Mouse (Mus musculus) fat pad, adult 2 months (tissue): Measurements from ENCODE around the gene Ltk.
"Not testable (repeated sequence)": the region's sequence is repeated elsewhere in the genome, so short reads cannot be mapped to it uniquely, and the experiment has no call there.

Experiments used
- DNase-seq: peaks from one replicate; pipeline ENCODE4 v3.0.0-alpha.2; 2011; ENCODE audit warnings: low read depth, low spot score; ENCODE audit errors: extremely low read depth

The Ltk gene

DNA sequence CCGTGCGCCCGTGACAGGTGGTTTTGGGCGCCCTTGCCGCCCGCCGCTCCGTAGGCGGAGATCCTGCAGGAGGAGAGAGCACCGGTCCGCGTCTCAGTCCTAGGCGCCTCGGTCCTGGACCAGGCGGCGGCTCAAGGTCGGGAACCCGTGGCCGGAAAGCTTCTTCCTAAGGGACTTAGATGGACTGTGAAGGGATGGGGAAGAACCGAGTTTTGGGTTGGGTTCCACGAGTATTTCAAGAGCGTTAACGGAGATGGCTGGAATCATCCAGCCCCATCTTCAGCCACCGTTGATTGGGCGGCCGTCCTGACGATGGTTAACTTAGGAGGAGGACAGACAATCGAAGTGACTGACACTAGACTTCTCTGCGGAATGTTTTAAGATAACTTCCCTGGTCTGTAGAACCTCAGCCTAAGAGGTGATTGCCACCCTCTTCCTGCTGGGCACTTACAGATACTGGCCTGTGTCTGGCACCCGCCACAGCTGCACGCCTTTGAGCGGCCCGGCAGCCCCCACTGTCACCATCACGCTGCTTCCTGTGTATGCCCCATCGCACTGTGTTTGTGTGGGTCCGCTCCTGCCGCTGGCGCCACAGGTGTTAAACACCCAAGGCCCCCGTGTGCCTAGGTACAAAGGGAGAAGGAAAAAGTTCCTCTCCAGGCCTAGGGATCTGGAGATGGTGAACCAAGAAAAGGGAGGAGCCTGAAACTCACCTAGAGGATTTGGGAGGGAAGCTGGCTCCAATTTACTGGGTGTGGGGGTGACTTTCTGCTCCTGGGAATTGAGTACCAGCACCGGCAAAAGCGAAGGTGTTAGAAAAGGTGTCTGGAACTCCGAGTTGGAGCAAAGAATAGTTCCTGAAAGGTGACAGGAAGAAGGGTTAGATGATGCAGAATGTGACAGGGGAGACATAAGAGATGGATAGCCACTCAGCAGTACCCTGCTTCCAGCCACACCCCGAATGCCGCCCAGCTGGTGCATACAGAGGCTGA, 1.1 kb downstream of the Ltk start:
- no peak for DNase-seq

DNA sequence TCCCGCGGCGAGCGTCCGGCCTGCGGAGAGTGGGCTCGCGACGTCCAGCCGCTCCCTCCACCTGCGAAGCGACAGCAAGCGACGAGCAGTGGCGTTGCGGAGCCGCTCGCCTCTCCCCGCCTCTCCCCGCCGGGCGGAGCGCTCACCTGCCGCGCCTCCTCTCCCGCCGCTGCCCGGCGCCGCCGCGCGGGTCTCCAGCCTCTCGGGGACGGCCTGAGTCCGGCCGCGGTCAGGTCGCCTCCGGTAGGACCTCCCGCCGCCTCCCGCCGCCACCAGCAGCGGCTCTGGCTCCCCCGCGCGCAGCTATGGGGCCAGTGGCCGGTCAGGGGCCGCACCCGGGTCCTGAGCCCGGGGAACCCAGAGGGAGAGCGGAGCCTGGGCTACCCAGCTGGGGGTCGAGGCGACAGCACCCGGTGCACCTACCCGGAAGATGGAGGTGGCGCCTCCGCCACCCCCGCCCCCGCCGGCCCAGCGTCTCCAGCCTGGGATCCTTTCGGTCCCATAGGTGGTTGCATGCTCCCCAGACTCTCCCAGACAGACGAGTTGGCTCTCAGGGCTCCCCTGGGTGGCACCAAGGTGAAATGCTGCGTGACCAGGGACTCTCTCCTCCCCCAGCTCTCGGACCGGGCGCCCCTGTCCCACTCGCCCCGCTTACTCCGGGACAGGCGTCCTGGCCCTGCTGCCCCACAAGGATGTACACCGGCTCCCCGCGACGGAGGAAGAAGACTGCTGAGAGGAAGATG, 2.0 kb downstream of the Ltk start:
- DNase-seq = no peak

- no peak for DNase-seq
Observed at GRCm38 (mm10) chr2:119757601-119758100, 2.6 kb downstream of the Ltk start.

- no peak for DNase-seq
Observed at GRCm38 (mm10) chr2:119749260-119749659, 11.0 kb downstream of the Ltk start.

DNA sequence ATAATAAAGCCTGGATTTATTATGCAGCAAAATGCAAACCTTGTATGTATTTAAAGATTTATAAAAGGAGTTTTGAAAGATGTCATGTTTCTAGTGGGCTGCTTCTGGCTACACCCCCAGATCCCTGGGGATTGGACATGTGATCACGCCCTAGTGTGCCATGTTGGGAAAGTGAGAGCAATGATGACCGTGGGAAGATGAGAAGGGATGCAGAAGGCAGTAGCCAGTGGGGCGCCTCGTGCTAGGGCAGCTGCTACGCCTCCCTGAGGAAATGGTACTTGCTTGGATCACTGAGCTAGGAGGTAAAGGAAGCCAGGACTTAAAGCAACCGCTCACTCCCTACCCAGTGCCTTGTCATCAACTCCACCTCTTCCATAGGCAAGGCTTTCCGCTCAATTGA, 12.7 kb downstream of the Ltk start:
- DNase-seq = no peak

- no peak for DNase-seq
Observed at GRCm38 (mm10) chr2:119745281-119745680, 14.9 kb downstream of the Ltk start.

DNA sequence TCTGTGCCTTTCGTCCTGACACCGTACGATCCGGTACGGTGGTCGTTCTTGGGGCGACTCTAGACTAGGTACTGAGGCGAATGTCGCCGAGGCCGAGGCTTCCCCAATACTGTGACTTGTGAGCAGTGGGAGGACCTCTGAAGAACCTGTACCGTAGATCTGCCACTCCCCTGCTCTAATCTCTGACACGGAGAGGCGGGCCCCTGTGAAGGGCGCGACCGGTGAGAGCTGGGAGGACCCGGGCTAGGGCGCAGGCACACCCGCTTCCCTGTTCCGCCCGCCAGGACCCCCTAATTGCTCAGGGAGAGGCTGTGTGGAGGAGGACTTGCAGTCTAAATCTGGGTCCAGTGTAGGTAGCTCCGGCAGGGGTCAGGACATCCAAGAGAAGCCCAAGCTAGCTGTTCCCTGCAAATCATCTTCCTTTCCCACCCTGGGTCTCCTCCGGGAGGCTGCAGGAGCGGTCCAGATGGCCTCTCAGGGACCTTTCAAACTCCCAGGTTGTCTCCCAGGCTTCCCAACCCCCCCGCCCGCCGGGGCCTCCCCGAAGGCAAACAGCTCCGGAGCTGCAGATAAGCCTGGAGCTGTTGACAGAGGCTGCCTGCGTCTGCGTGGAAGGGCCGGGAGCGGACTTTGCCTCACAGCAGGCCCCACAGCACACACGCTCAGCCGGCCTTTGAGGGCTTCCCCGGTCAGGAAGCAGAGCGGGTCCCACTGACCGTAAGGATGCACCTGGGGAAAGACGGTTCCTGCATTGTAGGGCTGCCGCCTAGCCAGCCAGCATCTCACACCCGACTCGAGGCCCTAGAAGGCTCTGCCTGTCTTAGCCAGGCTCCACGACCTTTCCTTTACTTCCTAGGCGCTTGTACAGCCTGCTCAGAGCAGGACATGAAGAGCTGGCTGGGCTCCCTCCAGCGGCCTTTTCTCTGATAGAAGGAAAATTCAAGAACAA, 15.8 kb downstream of the Ltk start:
- no peak for DNase-seq

DNA sequence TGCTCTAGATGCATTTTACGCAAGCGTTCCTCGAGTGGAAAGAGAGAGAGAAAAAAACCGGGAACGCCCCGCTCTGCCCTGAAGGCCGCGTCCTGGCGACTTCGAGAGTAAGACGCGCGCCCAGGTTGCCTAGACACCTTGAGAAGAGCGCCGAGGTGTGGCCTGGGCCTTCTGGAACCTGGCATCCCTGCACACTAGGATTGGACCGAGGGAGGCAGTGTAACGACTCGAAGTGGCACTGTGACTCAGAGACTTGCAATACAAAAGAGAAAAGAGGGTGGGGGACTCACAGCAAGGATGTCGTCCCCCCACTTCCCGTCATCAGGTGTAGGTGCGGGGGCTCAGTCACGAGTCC, 16.4 kb downstream of the Ltk start:
- no peak for DNase-seq

DNA sequence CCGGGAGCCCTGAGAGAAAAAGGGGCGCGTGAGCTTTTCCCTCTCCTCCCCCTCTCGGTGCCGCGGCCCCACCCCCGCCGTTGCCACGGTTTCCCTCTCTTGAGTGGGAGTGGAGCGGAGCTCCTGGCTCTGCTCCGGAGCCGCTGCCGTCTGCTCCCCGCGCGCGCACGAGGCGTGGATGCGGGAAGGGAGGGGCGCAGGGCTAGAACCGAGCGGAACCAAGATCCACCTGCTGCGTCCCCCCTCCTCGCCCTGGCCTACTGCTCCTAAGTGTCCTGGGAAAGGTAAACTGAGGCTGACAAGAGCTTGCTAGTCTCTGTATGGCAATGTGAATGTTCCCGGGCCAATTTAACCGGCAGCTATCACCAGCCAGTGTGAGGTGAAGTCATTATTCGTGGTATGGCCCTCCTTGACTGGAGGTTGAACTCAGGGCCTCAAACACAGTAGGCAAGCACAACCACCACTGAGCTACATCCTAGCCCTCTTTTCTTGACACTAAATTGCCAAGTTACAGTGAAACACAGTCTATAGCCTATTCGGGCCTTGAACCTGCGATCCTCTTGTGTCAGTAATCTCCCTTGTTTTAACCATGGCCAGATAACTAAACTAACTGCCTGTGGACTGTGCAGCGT, 16.9 kb downstream of the Ltk start:
- no peak for DNase-seq

DNA sequence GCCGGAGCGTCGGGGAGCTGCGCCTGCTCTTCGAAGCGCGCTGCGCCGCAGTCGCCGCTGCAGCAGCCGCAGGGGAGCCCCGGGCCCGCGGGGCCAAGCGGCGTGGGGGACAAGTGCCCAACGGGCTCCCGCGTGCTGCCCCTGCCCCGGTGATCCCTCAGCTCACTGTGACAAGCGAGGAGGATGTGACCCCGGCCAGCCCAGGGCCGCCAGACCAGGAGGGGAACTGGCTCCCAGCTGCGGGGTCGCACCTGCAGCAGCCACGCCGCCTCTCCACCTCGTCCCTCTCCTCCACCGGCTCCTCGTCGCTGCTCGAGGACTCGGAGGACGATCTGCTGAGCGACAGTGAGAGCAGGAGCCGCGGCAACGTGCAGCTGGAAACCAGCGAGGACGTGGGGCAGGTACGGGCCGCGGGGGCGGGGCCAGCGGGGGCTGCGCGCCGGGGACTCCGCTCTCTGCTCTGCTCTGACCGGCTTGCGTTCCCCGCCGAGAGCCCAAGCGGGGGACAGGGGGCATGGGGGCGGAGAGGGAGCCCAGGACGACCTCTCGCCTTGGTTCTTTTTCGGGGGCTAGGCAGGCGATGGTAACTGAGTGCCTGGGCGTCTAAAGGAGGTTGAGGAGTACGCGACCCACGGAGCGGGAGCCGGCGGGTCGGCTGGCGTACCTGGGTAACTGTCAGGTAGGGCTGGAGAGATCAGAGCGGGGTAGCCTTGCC, 17.6 kb downstream of the Ltk start:
- no peak for DNase-seq

DNA sequence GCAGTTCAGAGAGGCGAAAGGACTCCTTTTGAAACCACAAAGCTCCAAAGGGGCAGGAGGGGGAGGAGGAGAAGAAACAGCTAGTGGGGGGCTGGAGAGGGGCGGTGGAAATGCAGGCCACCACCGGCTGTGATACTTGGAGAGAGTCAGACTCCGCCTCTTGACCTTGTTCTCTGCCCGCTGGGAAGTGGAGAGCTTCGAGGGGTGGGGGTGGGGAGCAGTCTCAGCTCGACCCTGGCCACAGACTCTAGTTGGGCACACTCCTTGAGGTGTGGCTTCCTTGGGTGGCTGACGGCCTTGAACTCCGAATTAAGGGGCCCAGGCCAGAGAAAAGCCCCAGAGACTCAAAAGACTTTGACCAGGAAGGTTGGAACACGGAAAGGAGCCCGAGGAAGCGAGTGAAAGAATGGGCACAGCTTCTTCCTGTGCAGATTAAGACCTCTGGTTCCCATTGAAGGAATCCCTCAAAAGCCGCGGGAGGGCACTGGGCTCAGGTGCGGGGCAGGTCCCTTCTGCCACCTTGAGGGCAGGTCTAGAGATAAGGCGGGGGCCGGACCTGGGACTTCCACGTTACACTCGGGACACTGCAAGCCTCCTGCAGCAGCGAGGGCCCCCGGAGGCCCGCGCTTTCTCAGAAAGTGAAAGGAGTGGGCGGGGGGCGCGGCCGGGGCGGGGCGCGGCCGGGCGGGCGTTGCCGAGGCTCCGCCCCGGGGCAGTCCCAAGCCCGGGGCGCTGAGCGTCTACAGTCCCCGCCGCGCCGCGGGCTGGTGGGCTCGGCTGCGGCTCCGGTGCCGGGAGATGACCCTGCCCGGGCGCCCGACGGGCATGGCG, 18.4 kb downstream of the Ltk start, which contains the start of gene Itpka:
Itpka (plus strand) TSS at position 757 of the 831 bp plus-strand sequence.
- DNase-seq = no peak

GRCm38 (mm10) chr2:119740567-119740966, 19.7 kb downstream of the Ltk start:
- peak; percentile 18 for DNase-seq

DNA sequence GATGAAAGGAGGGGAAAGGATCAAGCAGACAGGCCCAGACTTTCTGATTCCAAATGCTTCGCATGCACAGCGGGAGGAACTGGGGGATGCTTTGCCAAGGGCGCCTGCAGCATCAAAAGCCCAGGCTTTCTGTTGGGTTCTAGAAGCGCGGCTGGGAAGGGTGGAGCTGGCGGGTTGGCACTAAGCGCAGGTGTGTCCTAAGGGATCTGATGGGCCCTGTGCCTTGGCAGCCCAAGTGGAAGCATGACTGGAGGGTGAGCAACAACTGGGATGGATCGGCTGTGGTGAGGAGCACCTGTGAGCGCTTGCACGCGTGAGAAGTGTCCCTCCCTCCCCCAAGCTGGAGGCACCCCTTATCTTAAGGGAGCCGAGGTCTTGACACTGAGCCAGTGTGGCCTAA, 23.1 kb downstream of the Ltk start:
- peak; percentile 16 for DNase-seq

GRCm38 (mm10) chr2:119730735-119731134, 29.5 kb downstream of the Ltk start:
- no peak for DNase-seq

- no peak for DNase-seq
Observed at GRCm38 (mm10) chr2:119727762-119728416, 32.3 kb downstream of the Ltk start.

DNA sequence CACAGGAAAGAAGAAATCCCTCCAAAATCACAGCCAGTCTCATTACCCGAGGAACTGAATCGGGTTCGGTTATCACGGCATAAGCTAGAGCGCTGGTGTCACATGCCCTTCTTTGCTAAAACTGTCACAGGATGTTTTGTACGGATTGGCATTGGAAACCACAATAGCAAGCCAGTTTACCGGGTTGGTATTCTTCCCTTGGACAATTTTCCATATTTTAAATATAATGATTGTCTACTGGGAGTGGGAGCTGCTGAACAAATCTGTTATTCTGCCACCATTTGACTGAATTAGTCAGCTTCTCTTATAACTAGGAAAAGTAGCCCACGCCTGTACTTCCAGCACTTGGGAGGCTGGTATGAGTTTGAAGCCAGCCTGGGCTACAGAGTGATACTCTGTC, 39.2 kb downstream of the Ltk start:
- DNase-seq = no peak

DNA sequence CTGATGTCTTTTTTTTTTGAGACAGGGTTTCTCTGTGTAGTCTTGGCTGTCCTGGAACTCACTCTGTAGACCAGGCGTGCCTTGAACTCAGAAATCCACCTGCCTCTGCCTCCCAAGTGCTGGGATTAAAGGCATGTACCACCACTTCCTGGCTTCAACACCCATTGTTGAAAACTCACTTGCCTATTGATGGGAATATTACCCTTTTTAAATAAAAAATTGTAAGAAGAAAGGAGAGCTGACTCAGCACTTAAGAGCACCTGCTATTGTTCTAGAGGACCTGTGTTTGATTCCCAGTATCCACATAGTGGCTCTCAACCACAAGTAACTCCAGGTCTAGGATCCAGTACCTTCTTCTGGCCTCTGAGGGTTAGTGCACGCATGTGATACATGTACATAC, 44.4 kb downstream of the Ltk start:
- DNase-seq = not testable (repeated sequence)

GRCm38 (mm10) chr2:119710011-119710410, 50.2 kb downstream of the Ltk start:
- DNase-seq = no peak
